8 mouse cellular contexts compared by ENCODE assay signal in genomic region chr10:24835702-24836342, GRCm38 (mm10). TPM values are rescaled to one million over a fixed set of nuclear protein-coding genes. Genes with fewer than 3 reads are reported as not detected.
A peak's percentile ranks its signal among the peaks of the same experiment; 100 is the strongest.
DNase-seq lines count a peak whose midpoint lies in the region; ATAC-seq and TF ChIP-seq lines count a peak whose summit lies in the region.

No protein-coding gene starts in this region.

- H3K4me2 ChIP-seq in kidney, postnatal 0 days (ENCODE audit: low read length): peak overlapping the region; percentile 51
- peak overlapping the region; percentile 35 for H3K4me2 ChIP-seq in neural tube, embryonic 11.5 days (ENCODE audit: low read depth)

- no peak for ATAC-seq in kidney, postnatal 0 days (replicated peaks; ENCODE audit: low FRiP score, low read depth)
- peak; percentile 89 for ATAC-seq in neural tube, embryonic 11.5 days (ENCODE audit: insufficient read depth, low FRiP score, low TSS enrichment)

- peak overlapping the region; percentile 68 for H3K27ac ChIP-seq in heart, adult 2 months
- peak overlapping the region; percentile 65 for H3K27ac ChIP-seq in heart, embryonic 10.5 days
- H3K27ac ChIP-seq in kidney, postnatal 0 days: peak overlapping the region; percentile 60; the same call in 1 of the 2 replicates
- 0 out of 2 replicates have a peak overlapping the region, but pooled peaks have one; percentile 7 for H3K27ac ChIP-seq in neural tube, embryonic 11.5 days (ENCODE audit: low read depth, low read length)

- H3K9ac ChIP-seq in heart, adult 2 months (ENCODE audit: low read depth, low read length): peak overlapping the region; percentile 5
- peak overlapping the region; percentile 8; the same call in 1 of the 2 replicates for H3K9ac ChIP-seq in kidney, postnatal 0 days (ENCODE audit: low read depth, low read length)
- peak overlapping the region; percentile 37 for H3K9ac ChIP-seq in neural tube, embryonic 11.5 days (ENCODE audit: low read length)

- WGBS in heart, adult 2 months: 19% methylated on average over 12 of the region's 12 CpGs
- WGBS in heart, embryonic 10.5 days: 32% methylated on average over 12 of the region's 12 CpGs
- WGBS in kidney, postnatal 0 days: 25% methylated on average over 12 of the region's 12 CpGs
- WGBS in neural tube, embryonic 11.5 days: 23% methylated on average over 12 of the region's 12 CpGs

- no peaks in the 10 kb centered on the region for H3K79me2 ChIP-seq in heart, adult 2 months (replicated peaks; ENCODE audit: control insufficient read depth, insufficient read depth, low read length)

- peak; percentile 35; the same call in 1 of the 2 replicates for TF ChIP-seq POLR2A in heart, adult 2 months (IDR thresholded peaks at IDR 0.05; ENCODE audit: insufficient read depth, low read depth, low read length)

- DNase-seq in heart, adult 2 months: no peak
- DNase-seq in heart, postnatal 4 days: no peak
- DNase-seq in heart, embryonic 10.5 days (ENCODE audit: low spot score): no peak
- DNase-seq in kidney, postnatal 0 days (ENCODE audit: low spot score): peak; percentile 61
- peak; percentile 53 for DNase-seq in neural tube, embryonic 11.5 days (ENCODE audit: low spot score)
- DNase-seq in layer of hippocampus, adult 9-10 months (ENCODE audit: low spot score): no peak
- DNase-seq in adrenal gland, postnatal 25 days: no peak
- DNase-seq in urinary bladder, adult 18-20 months (ENCODE audit: low spot score in 2 of 2): no peak

- TF ChIP-seq EP300 in heart, adult 2 months (IDR thresholded peaks at IDR 0.05; ENCODE audit: insufficient read depth, low read depth, low read length): no peak

- intact Hi-C loops in heart, adult 2 months (cut with DNase I): no loop called here

- H3K27me3 ChIP-seq in heart, adult 2 months (ENCODE audit: control insufficient read depth, insufficient read depth, low read length): no peaks in the 10 kb centered on the region
- no peaks in the 10 kb centered on the region for H3K27me3 ChIP-seq in heart, embryonic 10.5 days (ENCODE audit: insufficient read depth, poor library complexity, severe bottlenecking)
- H3K27me3 ChIP-seq in kidney, postnatal 0 days (ENCODE audit: insufficient read depth, low read length): no peaks in the 10 kb centered on the region
- no peaks in the 10 kb centered on the region for H3K27me3 ChIP-seq in neural tube, embryonic 11.5 days (ENCODE audit: control insufficient read depth, insufficient read depth, low read length)

- no peaks in the 10 kb centered on the region for H3K9me3 ChIP-seq in heart, embryonic 10.5 days
- H3K9me3 ChIP-seq in kidney, postnatal 0 days (replicated peaks; ENCODE audit: low read length): no peaks in the 10 kb centered on the region
- H3K9me3 ChIP-seq in neural tube, embryonic 11.5 days (ENCODE audit: control insufficient read depth, low read length): no peaks in the 10 kb centered on the region

- peak; percentile 37 for TF ChIP-seq CTCF in heart, adult 2 months (IDR thresholded peaks at IDR 0.05)
- no peak for TF ChIP-seq CTCF in kidney, postnatal 0 days (IDR thresholded peaks at IDR 0.05; ENCODE audit: low read depth)

- peak overlapping the region; percentile 34 for H3K4me3 ChIP-seq in heart, adult 2 months
- H3K4me3 ChIP-seq in heart, embryonic 10.5 days: peak overlapping the region; percentile 37
- peak overlapping the region; percentile 11; the same call in 1 of the 2 replicates for H3K4me3 ChIP-seq in kidney, postnatal 0 days (replicated peaks; ENCODE audit: low read depth, low read length)
- peak overlapping the region; percentile 0; the same call in 1 of the 2 replicates for H3K4me3 ChIP-seq in neural tube, embryonic 11.5 days (ENCODE audit: low read depth, low read length)

- H3K36me3 ChIP-seq in heart, adult 2 months (ENCODE audit: control insufficient read depth, insufficient read depth, low read length): no peaks in the 10 kb centered on the region
- no peaks in the 10 kb centered on the region for H3K36me3 ChIP-seq in heart, embryonic 10.5 days
- no peaks in the 10 kb centered on the region for H3K36me3 ChIP-seq in kidney, postnatal 0 days (ENCODE audit: insufficient read depth, low read length)
- H3K36me3 ChIP-seq in neural tube, embryonic 11.5 days (ENCODE audit: control insufficient read depth, insufficient read depth, low read length): no peaks in the 10 kb centered on the region

- H3K4me1 ChIP-seq in heart, adult 2 months (ENCODE audit: control insufficient read depth, insufficient read depth, low read length): no peaks in the 10 kb centered on the region
- peaks cover 20% of the 10 kb centered on the region for H3K4me1 ChIP-seq in heart, embryonic 10.5 days
- peaks cover 9% of the 10 kb centered on the region; the same call in 1 of the 2 replicates for H3K4me1 ChIP-seq in kidney, postnatal 0 days (replicated peaks; ENCODE audit: insufficient read depth, low read length)
- peaks cover 13% of the 10 kb centered on the region for H3K4me1 ChIP-seq in neural tube, embryonic 11.5 days (ENCODE audit: control insufficient read depth, insufficient read depth, low read length)

RNA-seq across cellular contexts. Expression of gene Enpp3, which starts 6.8 kb away (rescaled TPM):
- total RNA-seq in heart, adult 2 months (2021): 1 to 10 TPM; 2.3 to 3.3 TPM
- 2.4 and 5.9 TPM in 2 replicates for polyA plus RNA-seq in heart, adult 2 months (2012; rRNA removed)
- 1 to 10 TPM; 4.8 to 5.6 TPM for total RNA-seq in heart, postnatal 4 days (2021)
- polyA plus RNA-seq in heart, embryonic 10.5 days (2016; fragmentation: Nextera tagmentation; extraction: Ambion mirVana): 1.5 and 2.1 TPM in 2 replicates
- 4.0 and 4.8 TPM in 2 replicates for polyA plus RNA-seq in kidney, postnatal 0 days (2015; fragmentation: Nextera tagmentation; extraction: Ambion mirVana)
- polyA plus RNA-seq in neural tube, embryonic 11.5 days (2014; fragmentation: Nextera tagmentation; extraction: Ambion mirVana): 7.2 and 10.2 TPM in 2 replicates
- 3.1 and 3.4 TPM in 2 replicates for total RNA-seq in adrenal gland, postnatal 25 days (2021)

RNA-seq across cellular contexts. Expression of gene Med23, which starts 34.0 kb away (rescaled TPM):
- total RNA-seq in heart, adult 2 months (2021): 10 to 100 TPM; 13.5 to 14.4 TPM
- 10.6 and 15.4 TPM in 2 replicates for polyA plus RNA-seq in heart, adult 2 months (2012; rRNA removed)
- total RNA-seq in heart, postnatal 4 days (2021): 10 to 100 TPM; 23.2 to 23.8 TPM
- 16.2 and 18.6 TPM in 2 replicates for polyA plus RNA-seq in heart, embryonic 10.5 days (2016; fragmentation: Nextera tagmentation; extraction: Ambion mirVana)
- 12.1 and 13.3 TPM in 2 replicates for polyA plus RNA-seq in kidney, postnatal 0 days (2015; fragmentation: Nextera tagmentation; extraction: Ambion mirVana)
- 31.4 and 32.9 TPM in 2 replicates for polyA plus RNA-seq in neural tube, embryonic 11.5 days (2014; fragmentation: Nextera tagmentation; extraction: Ambion mirVana)
- total RNA-seq in adrenal gland, postnatal 25 days (2021): 28.1 and 34.1 TPM in 2 replicates

Comparison
In these comparisons a context has a peak if more than half of its experiments do, and no peak if none do; other contexts are left out.
1. DNase-seq: peak in kidney, postnatal 0 days (single experiment) and neural tube, embryonic 11.5 days (single experiment); none in heart, adult 2 months (0 of 2), heart, postnatal 4 days (single experiment), heart, embryonic 10.5 days (single experiment), layer of hippocampus, adult 9-10 months (single experiment), adrenal gland, postnatal 25 days (single experiment) and urinary bladder, adult 18-20 months (0 of 2).
2. H3K27ac ChIP-seq: peak in every context shown above with its lines; median percentile 68 in heart, adult 2 months; 65 in heart, embryonic 10.5 days; 60 in kidney, postnatal 0 days; 7 in neural tube, embryonic 11.5 days.
3. Peak in every context shown above with its lines, with median percentiles within 50 percentile points of each other: H3K4me3 ChIP-seq and H3K9ac ChIP-seq.